Mouse (Mus musculus): Measurements from ENCODE around the gene Ldb1.

The Ldb1 gene

GRCm38 (mm10) chr19:46044993-46045695, at the start of gene Ldb1:
TSS of gene Ldb1 (minus strand) at chr19:46045214.
- DNase-seq: peak; percentile 80

- no peak for DNase-seq
Measured at GRCm38 (mm10) chr19:46094144-46094543, 49.1 kb upstream of the Ldb1 start.

- DNase-seq: no peak
Measured at GRCm38 (mm10) chr19:46091641-46092040, 46.6 kb upstream of the Ldb1 start.

- DNase-seq: no peak
Measured at GRCm38 (mm10) chr19:46087871-46088270, 42.9 kb upstream of the Ldb1 start.

GRCm38 (mm10) chr19:46086337-46086736, 41.3 kb upstream of the Ldb1 start:
- peak; percentile 51 for DNase-seq

GRCm38 (mm10) chr19:46085185-46085584, 40.2 kb upstream of the Ldb1 start:
- no peak for DNase-seq

GRCm38 (mm10) chr19:46078535-46078934, 33.5 kb upstream of the Ldb1 start:
- no peak for DNase-seq

- DNase-seq: peak; percentile 100
Measured at GRCm38 (mm10) chr19:46075616-46076607, 30.9 kb upstream of the Ldb1 start, which contains the start of gene Nolc1. TSS of gene Nolc1 (plus strand) at chr19:46075863.

- no peak for DNase-seq
Measured at GRCm38 (mm10) chr19:46074266-46074665, 29.3 kb upstream of the Ldb1 start.

- DNase-seq: no peak
Measured at GRCm38 (mm10) chr19:46073285-46073684, 28.3 kb upstream of the Ldb1 start.

GRCm38 (mm10) chr19:46068054-46068453, 23.0 kb upstream of the Ldb1 start:
- DNase-seq: no peak

GRCm38 (mm10) chr19:46060845-46061244, 15.8 kb upstream of the Ldb1 start:
- DNase-seq: no peak

- DNase-seq: no peak
Measured at GRCm38 (mm10) chr19:46058466-46058865, 13.5 kb upstream of the Ldb1 start.

GRCm38 (mm10) chr19:46056947-46057607, 12.1 kb upstream of the Ldb1 start:
- peak; percentile 77 for DNase-seq

- peak; percentile 92 for DNase-seq
Measured at GRCm38 (mm10) chr19:46056388-46056946, 11.5 kb upstream of the Ldb1 start.

- peak; percentile 72 for DNase-seq
Measured at GRCm38 (mm10) chr19:46055752-46056387, 10.9 kb upstream of the Ldb1 start.

- DNase-seq: peak; percentile 68
Measured at GRCm38 (mm10) chr19:46050462-46050861, 5.4 kb upstream of the Ldb1 start.

- no peak for DNase-seq
Measured at GRCm38 (mm10) chr19:46049129-46049528, 4.1 kb upstream of the Ldb1 start.

GRCm38 (mm10) chr19:46047426-46047825, 2.4 kb upstream of the Ldb1 start:
- DNase-seq: no peak

- no peak for DNase-seq
Measured at GRCm38 (mm10) chr19:46046621-46047025, 1.6 kb upstream of the Ldb1 start.

GRCm38 (mm10) chr19:46045696-46046311, 790 bp upstream of the Ldb1 start:
- peak; percentile 35 for DNase-seq

Data from thymus, postnatal 14 days (tissue).